Mouse (Mus musculus) ZHBTc4 (cell line): ENCODE data around the gene Gsk3a.

Experiments
- DNase-seq: peaks from one replicate; pipeline ENCODE4 v3.0.0-alpha.2; 2011; ENCODE audit warnings: low read depth, low spot score

The Gsk3a gene

DNA sequence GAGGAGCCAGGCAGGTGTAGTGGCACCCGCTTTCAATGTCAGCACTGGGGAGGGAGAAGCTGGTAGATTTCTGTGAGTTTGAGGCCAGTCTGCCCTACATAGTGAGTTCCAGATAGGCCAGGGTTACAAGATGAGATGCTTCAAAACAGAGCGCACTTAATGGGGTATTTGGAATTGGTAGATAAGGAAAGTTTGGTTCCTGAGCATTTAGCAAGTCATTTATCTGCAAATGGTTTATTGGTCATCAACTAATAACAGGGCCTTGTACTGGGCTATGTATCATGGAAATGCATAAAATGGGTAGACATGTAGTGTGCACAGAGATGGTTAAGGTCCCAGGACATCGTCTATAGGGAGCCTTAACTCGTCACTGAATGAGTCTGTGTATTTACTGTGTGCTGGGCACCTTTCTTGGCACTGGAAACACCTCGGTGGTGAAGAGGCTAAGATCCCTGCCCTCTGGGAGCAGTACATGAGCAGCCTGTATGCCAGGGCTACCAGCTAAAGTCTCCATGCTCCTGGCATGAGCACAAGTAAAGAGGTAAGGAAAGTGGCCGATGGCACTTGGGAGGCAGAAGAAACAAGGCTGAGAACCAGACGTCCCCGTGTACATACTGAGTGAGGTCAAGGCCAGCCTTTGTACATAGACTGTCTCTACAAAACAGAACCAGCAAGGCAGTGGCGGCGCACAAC, 15.2 kb downstream of the Gsk3a start:
- DNase-seq, result no peak

DNA sequence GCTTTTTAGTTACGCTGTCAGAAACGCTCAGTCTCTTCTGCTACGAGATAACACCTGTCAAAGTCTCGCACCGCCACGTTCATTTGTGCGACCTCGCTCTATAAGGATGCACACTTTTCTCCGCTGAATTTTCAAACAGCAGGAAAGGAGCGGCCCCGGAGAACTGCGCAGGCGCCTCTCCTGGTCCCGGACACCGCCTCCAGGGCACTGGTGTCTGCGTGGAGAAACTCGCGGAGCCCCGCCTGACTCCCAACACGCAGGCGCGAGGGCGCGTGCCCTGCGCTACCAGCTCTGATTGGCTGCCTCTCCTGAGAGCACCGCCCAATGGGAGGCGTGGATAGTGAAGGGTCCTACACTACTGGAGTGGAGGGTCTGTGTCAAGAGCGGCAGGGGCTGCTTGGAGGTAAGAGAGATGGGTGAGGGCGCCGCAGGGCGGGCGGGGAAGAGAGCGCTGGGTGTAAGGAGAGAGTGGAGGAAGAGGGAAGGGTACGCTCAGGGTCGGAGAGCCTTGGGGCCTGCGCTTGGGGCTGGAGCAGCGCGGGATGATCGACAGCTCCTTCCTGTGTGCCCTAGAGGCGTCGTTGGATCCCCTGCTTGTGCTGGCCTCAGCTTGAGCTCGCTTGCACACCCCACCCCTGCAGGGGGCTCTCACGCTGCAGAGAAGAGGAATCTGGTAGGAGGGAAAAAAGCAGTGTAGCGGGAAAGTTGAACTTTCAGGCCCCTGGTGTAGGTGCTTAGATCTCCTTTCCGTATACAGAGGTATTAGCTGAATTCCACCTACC, 16.4 kb downstream of the Gsk3a start, which contains the start of gene Zfp526:
Gene Zfp526 (plus strand): TSS at position 324 of the 782 bp plus-strand sequence.
- DNase-seq, result peak; percentile 99

- DNase-seq, result peak; percentile 61
Observed at GRCm38 (mm10) chr7:25220457-25221101, 17.1 kb downstream of the Gsk3a start, which contains the start of gene Dedd2. Dedd2 (minus strand) TSS chr7:25220615.

DNA sequence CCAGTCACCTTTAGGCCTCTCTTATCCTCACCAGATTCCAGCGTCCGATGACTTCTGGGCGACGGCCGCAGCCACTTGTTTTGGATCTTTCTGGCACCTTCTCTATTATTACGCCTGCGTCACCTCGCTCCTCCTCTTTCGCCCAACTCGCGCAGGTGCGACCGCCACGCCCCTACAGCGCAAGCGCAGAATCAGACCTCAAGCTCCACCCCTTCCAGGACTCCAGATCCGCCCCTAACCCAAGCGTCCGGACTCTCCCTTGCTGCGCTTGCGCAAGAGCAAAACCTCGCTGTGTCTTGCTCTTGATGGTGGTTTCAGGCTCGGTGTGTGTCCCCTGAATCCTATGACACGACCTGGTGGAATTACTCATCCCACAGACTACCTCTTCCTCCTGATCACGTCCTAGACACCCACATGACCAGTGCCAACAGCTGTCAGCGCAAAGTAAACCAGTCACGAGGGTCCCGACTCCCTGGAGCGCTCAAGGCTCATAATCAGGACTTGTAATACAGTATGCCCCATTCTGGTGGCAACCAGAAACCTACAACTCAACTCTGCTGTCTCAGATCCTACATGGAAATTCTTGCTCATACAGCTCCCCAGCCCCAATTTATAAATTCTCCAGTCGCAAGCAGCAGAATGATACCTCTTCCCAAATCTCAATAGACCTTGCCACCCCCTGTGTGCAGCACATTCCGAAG, 17.7 kb downstream of the Gsk3a start:
- peak; percentile 98 for DNase-seq

DNA sequence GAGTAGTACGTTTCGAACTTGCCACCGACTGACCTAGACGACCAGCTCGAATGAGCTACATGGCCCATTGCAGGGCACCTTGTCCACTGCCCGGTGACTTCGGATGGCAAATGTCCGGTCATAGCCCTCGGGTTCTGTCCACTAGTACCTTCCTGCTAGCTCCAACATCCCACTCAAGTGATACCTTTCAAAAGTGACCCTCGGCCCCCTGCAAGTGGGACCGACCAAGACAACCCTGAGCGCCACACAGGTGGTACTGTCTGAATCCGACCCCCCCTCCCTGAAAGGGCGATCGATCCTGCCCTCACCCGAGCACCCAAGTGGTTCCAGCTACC, 18.3 kb downstream of the Gsk3a start:
- DNase-seq, result no peak

- DNase-seq, result peak; percentile 78
Observed at GRCm38 (mm10) chr7:25218705-25219415, 18.8 kb downstream of the Gsk3a start.

DNA sequence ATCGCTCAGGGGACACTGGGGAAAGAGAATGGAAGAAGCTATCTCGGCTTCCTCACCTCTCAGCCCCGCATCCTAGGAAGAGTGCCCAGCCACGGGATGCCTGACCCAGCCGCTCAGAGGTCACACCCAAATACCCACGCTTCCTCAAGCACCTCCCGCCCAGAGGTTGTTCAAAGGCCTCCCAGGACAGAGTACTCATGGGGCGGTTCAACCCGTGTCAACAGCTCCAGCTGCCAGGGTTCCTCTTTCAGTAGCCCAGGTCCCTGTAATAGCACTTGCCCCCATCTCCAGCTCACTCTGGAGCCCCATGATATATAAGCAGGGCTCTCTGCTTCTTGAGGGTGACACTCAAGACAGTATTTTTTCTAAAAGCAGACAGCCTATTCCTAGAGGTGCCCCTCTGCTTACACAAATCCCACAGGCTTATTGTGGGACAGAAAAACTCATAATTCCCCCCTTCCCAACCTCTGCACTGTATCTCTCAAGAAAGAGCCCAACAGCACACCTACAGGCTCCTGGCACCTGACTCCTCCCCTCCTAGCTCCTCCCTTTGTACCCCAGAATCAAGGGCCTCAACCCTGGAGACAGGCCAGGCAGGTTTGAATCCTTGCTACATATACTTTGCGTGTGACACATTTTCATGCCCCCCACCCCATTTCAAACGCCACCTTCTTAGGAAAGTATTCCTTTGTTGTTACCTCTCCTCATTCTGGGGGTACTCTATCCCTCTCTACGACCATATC, 19.8 kb downstream of the Gsk3a start:
- DNase-seq, result no peak

DNA sequence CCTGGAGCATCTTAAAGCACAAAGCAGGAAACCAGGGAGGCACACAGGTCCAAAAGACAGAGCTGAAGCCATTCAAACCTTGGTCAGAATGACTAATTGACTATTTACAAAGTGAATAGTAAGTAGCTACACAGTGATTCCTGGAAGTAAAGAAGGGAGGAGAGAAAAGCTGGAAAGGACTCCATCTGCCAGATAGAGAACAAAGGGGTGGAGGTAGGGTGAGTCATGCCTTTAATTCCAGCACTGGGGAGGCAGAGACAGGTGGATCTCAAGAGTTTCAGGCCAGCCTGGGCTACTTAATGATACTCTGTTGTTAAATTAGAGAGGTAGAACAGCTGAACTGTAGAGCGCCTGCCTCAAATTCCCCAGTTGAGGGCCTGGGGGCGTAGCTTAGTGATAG, 23.5 kb downstream of the Gsk3a start:
- peak; percentile 69 for DNase-seq

DNA sequence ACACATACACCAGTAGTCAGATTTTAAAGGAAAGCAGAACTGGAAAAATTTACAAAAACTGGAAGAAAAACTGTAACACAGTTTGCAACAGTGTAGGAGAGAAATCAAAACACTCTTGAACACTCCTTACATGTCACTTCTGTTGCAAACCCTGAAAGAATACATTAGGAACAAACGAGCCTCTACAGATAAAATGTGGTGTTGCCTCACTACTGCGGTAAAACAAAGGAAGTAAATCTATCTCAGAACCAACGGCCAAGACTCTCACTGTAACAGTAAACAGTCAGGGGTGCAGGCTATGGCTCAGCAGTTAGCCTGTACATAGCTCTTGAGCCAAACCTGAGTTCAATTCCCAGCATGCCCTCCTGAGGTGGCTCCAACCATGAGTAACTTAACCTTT, 24.6 kb downstream of the Gsk3a start:
- DNase-seq, result no peak

DNA sequence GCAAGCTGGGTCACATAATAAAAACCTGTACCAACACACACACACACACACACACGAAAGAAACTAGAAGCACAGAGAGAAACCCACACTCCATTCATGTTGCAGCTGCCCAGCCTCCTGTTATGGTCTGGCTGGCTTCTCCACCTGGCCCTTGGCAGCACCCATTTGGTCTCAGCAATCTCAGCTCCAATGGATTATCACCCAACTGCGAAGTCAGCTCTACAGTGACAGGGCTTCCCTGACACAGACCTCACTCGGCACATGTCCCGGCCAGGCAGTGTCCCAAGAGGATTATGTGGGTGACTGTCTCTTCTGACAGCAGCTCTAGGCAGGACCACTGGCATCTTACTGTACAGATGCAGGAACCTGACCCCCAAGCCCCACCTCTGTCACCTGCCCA, 27.2 kb downstream of the Gsk3a start:
- no peak for DNase-seq

GRCm38 (mm10) chr7:25209161-25209622, 28.5 kb downstream of the Gsk3a start:
- DNase-seq, result no peak

- peak; percentile 47 for DNase-seq
Observed at GRCm38 (mm10) chr7:25206094-25206830, 31.4 kb downstream of the Gsk3a start.

- DNase-seq, result no peak
Observed at GRCm38 (mm10) chr7:25205355-25206093, 32.1 kb downstream of the Gsk3a start.

GRCm38 (mm10) chr7:25203624-25204023, 34.0 kb downstream of the Gsk3a start:
- DNase-seq, result peak; percentile 50

- no peak for DNase-seq
Observed at GRCm38 (mm10) chr7:25197384-25198018, 40.1 kb downstream of the Gsk3a start.

GRCm38 (mm10) chr7:25196107-25196506, 41.5 kb downstream of the Gsk3a start:
- DNase-seq, result no peak

- DNase-seq, result no peak
Observed at GRCm38 (mm10) chr7:25195148-25195547, 42.5 kb downstream of the Gsk3a start.

DNA sequence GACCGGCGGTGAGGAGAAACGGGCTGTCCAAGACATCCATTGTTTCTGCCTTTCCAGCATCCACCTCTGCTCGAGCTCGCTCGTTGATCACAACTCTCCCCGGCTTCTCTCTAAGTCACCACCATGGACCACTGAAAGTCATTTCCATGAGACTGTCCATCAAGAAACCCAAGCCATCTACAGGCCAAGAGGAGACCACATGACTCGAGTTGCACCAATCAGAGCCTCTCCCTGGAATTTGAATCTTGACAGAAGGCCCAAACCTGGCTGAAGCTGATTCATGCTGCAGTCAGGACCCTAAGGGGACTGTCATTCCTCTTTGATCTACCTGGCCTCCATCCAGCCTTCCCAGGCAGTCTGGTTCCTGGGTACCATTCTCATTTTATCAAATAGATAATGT, 45.5 kb downstream of the Gsk3a start:
- peak; percentile 74 for DNase-seq

GRCm38 (mm10) chr7:25190806-25191205, 46.8 kb downstream of the Gsk3a start:
- no peak for DNase-seq
